Mouse (Mus musculus): ENCODE results near the gene Mospd1. TPM values are rescaled to one million over a fixed set of nuclear protein-coding genes. Genes with fewer than 3 reads are reported as not detected.
A peak's percentile ranks its signal among the peaks of the same experiment; 100 is the strongest.

The Mospd1 gene
- 11.3 and 11.9 TPM in 2 replicates for polyA plus RNA-seq (2012; rRNA removed)

- peak; percentile 75 to 79 for DNase-seq
- Histone ChIP-seq H3K4me3 (replicated peaks; ENCODE audit: insufficient read depth, low read depth, low read length) (peak within 1 kb of the TSS; percentile 99), H3K27me3 (ENCODE audit: control insufficient read depth, insufficient read depth, low read length) (no peaks in the 10 kb centered on the region), H3K27ac (ENCODE audit: insufficient read depth, low read length) (0 out of 2 replicates have a peak within 1 kb of the TSS, but pooled peaks have one; percentile 11), H3K4me1 (ENCODE audit: control insufficient read depth, insufficient read depth, low read length) (no peaks in the 10 kb centered on the region)
- no peak for TF ChIP-seq CTCF (IDR thresholded peaks at IDR 0.05; ENCODE audit: borderline replicate concordance, insufficient read depth, low read depth, low read length)
- peak; percentile 52; the same call in 1 of the 2 replicates for TF ChIP-seq POLR2A (IDR thresholded peaks at IDR 0.05; ENCODE audit: borderline replicate concordance, insufficient read depth, low read length)
- 8% methylated on average over 14 of the region's 15 CpGs for WGBS
Measured at GRCm38 (mm10) chrX:53370366-53370740, at the start of gene Mospd1. Gene Mospd1, minus strand, starts transcription at chrX:53370502.

GRCm38 (mm10) chrX:53386362-53386761 is 16.1 kb upstream of the Mospd1 start:
- H3K4me1 ChIP-seq (ENCODE audit: control insufficient read depth, insufficient read depth, low read length), result no peaks in the 10 kb centered on the region
- H3K27ac ChIP-seq (ENCODE audit: insufficient read depth, low read length), result no peak overlapping the region
- no peaks in the 10 kb centered on the region for H3K27me3 ChIP-seq (ENCODE audit: control insufficient read depth, insufficient read depth, low read length)
- no peak for DNase-seq
- no peak overlapping the region for H3K4me3 ChIP-seq (replicated peaks; ENCODE audit: insufficient read depth, low read depth, low read length)
- TF ChIP-seq POLR2A (IDR thresholded peaks at IDR 0.05; ENCODE audit: borderline replicate concordance, insufficient read depth, low read length) (no peak), CTCF (IDR thresholded peaks at IDR 0.05; ENCODE audit: borderline replicate concordance, insufficient read depth, low read depth, low read length) (no peak)
- 38% methylated on average over 3 of the region's 3 CpGs for WGBS

- Histone ChIP-seq H3K27ac (ENCODE audit: insufficient read depth, low read length) (no peak overlapping the region), H3K4me1 (ENCODE audit: control insufficient read depth, insufficient read depth, low read length) (no peaks in the 10 kb centered on the region), H3K4me3 (replicated peaks; ENCODE audit: insufficient read depth, low read depth, low read length) (no peak overlapping the region), H3K27me3 (ENCODE audit: control insufficient read depth, insufficient read depth, low read length) (no peaks in the 10 kb centered on the region)
- no peak for TF ChIP-seq POLR2A (IDR thresholded peaks at IDR 0.05; ENCODE audit: borderline replicate concordance, insufficient read depth, low read length)
- TF ChIP-seq CTCF (IDR thresholded peaks at IDR 0.05; ENCODE audit: borderline replicate concordance, insufficient read depth, low read depth, low read length), result no peak
- WGBS, result 38% methylated on average over 3 of the region's 3 CpGs
- no peak for DNase-seq
Measured at GRCm38 (mm10) chrX:53383122-53383521, 12.8 kb upstream of the Mospd1 start.

GRCm38 (mm10) chrX:53369534-53370365 is 552 bp downstream of the Mospd1 start:
- 6% methylated on average over 25 of the region's 25 CpGs for WGBS
- Histone ChIP-seq H3K4me1 (ENCODE audit: control insufficient read depth, insufficient read depth, low read length) (no peaks in the 10 kb centered on the region), H3K27ac (ENCODE audit: insufficient read depth, low read length) (0 out of 2 replicates have a peak overlapping the region, but pooled peaks have one; percentile 11), H3K4me3 (replicated peaks; ENCODE audit: insufficient read depth, low read depth, low read length) (peak overlapping the region; percentile 99), H3K27me3 (ENCODE audit: control insufficient read depth, insufficient read depth, low read length) (no peaks in the 10 kb centered on the region)
- no peak for TF ChIP-seq POLR2A (IDR thresholded peaks at IDR 0.05; ENCODE audit: borderline replicate concordance, insufficient read depth, low read length)
- no peak for TF ChIP-seq CTCF (IDR thresholded peaks at IDR 0.05; ENCODE audit: borderline replicate concordance, insufficient read depth, low read depth, low read length)
- peak in 1 of 2 experiments; percentile 14 for DNase-seq

- TF ChIP-seq CTCF (IDR thresholded peaks at IDR 0.05; ENCODE audit: borderline replicate concordance, insufficient read depth, low read depth, low read length) (no peak), POLR2A (IDR thresholded peaks at IDR 0.05; ENCODE audit: borderline replicate concordance, insufficient read depth, low read length) (no peak)
- 78% methylated on average over 7 of the region's 7 CpGs for WGBS
- Histone ChIP-seq H3K27me3 (ENCODE audit: control insufficient read depth, insufficient read depth, low read length) (no peaks in the 10 kb centered on the region), H3K27ac (ENCODE audit: insufficient read depth, low read length) (no peak overlapping the region), H3K4me1 (ENCODE audit: control insufficient read depth, insufficient read depth, low read length) (no peaks in the 10 kb centered on the region), H3K4me3 (replicated peaks; ENCODE audit: insufficient read depth, low read depth, low read length) (no peak overlapping the region)
- no peak for DNase-seq
Measured at GRCm38 (mm10) chrX:53364668-53365383, 5.5 kb downstream of the Mospd1 start.

GRCm38 (mm10) chrX:53348374-53348773 is 21.9 kb downstream of the Mospd1 start:
- H3K27ac ChIP-seq (ENCODE audit: insufficient read depth, low read length), result no peak overlapping the region
- TF ChIP-seq CTCF (IDR thresholded peaks at IDR 0.05; ENCODE audit: borderline replicate concordance, insufficient read depth, low read depth, low read length) (no peak), POLR2A (IDR thresholded peaks at IDR 0.05; ENCODE audit: borderline replicate concordance, insufficient read depth, low read length) (no peak)
- no peak overlapping the region for H3K4me3 ChIP-seq (replicated peaks; ENCODE audit: insufficient read depth, low read depth, low read length)
- DNase-seq, result no peak
- no peaks in the 10 kb centered on the region for H3K4me1 ChIP-seq (ENCODE audit: control insufficient read depth, insufficient read depth, low read length)
- 91% methylated on average over 4 of the region's 4 CpGs for WGBS
- no peaks in the 10 kb centered on the region for H3K27me3 ChIP-seq (ENCODE audit: control insufficient read depth, insufficient read depth, low read length)

GRCm38 (mm10) chrX:53341531-53341930 is 28.8 kb downstream of the Mospd1 start:
- Histone ChIP-seq H3K4me3 (replicated peaks; ENCODE audit: insufficient read depth, low read depth, low read length) (no peak overlapping the region), H3K4me1 (ENCODE audit: control insufficient read depth, insufficient read depth, low read length) (no peaks in the 10 kb centered on the region), H3K27ac (ENCODE audit: insufficient read depth, low read length) (no peak overlapping the region), H3K27me3 (ENCODE audit: control insufficient read depth, insufficient read depth, low read length) (no peaks in the 10 kb centered on the region)
- DNase-seq, result peak; percentile 1 to 35
- TF ChIP-seq CTCF (IDR thresholded peaks at IDR 0.05; ENCODE audit: borderline replicate concordance, insufficient read depth, low read depth, low read length) (peak; percentile 58), POLR2A (IDR thresholded peaks at IDR 0.05; ENCODE audit: borderline replicate concordance, insufficient read depth, low read length) (no peak)
- 63% methylated on average over 2 of the region's 2 CpGs for WGBS
